Comparison of ENCODE assay signal across 31 mouse cellular contexts in genomic region chr9:68727166-68727855, GRCm38 (mm10).
DNase-seq lines count a peak whose midpoint lies in the region; ATAC-seq and TF ChIP-seq lines count a peak whose summit lies in the region.
"Had no signal": no experiment of that assay in that cellular context is flagged by ENCODE, and none has a peak within 500 bp of the region (broad histone marks: within the 10 kb centered on the region; RNA-seq: fewer than 3 reads in every experiment).

No protein-coding gene starts in this region.

- no peaks in the 10 kb centered on the region for H3K27me3 ChIP-seq in embryonic facial prominence, embryonic 14.5 days (replicated peaks; ENCODE audit: control insufficient read depth, insufficient read depth, low read length)
- no peaks in the 10 kb centered on the region for H3K27me3 ChIP-seq in embryonic facial prominence, embryonic 10.5 days (replicated peaks; ENCODE audit: low read depth, poor library complexity, severe bottlenecking)
- H3K27me3 ChIP-seq in heart, embryonic 12.5 days (replicated peaks) = no peaks in the 10 kb centered on the region
- H3K27me3 ChIP-seq: CH12.LX; embryonic facial prominence, embryonic 15.5 days; forebrain, embryonic 12.5 days; heart, embryonic 15.5 days; intestine, embryonic 15.5 days; limb, embryonic 15.5 days; liver, embryonic 13.5 days; midbrain, embryonic 13.5 days had no signal

- H3K27ac ChIP-seq in embryonic facial prominence, embryonic 14.5 days (replicated peaks; ENCODE audit: low read depth, low read length) = no peak overlapping the region
- no peak overlapping the region for H3K27ac ChIP-seq in embryonic facial prominence, embryonic 10.5 days (replicated peaks)
- H3K27ac ChIP-seq in heart, embryonic 12.5 days (ENCODE audit: poor library complexity, severe bottlenecking) = no peak overlapping the region
- 0 out of 2 replicates have a peak overlapping the region, but pooled peaks have one; percentile 16 for H3K27ac ChIP-seq in olfactory bulb, adult 2 months (ENCODE audit: insufficient read depth, low read depth, low read length)
- H3K27ac ChIP-seq: embryonic facial prominence, embryonic 15.5 days; forebrain, embryonic 12.5 days; heart, embryonic 15.5 days; hindbrain, postnatal 0 days; intestine, embryonic 15.5 days; limb, embryonic 10.5 days; limb, embryonic 15.5 days; liver, embryonic 13.5 days; macrophage; midbrain, embryonic 13.5 days had no signal

- H3K4me2 ChIP-seq in embryonic facial prominence, embryonic 14.5 days (ENCODE audit: low read depth, low read length) = no peak overlapping the region
- H3K4me2 ChIP-seq in heart, embryonic 12.5 days = no peak overlapping the region
- H3K4me2 ChIP-seq: embryonic facial prominence, embryonic 15.5 days; forebrain, embryonic 12.5 days; heart, embryonic 15.5 days; intestine, embryonic 15.5 days; limb, embryonic 15.5 days; liver, embryonic 13.5 days; midbrain, embryonic 13.5 days had no signal

- WGBS in embryonic facial prominence, embryonic 14.5 days = 80% methylated on average over 11 of the region's 11 CpGs
- 82% methylated on average over 11 of the region's 11 CpGs for whole genome bisulfite sequencing in embryonic facial prominence, embryonic 10.5 days
- WGBS in heart, embryonic 12.5 days = 81% methylated on average over 11 of the region's 11 CpGs
- WGBS in olfactory bulb, adult 2 months = 79% methylated on average over 11 of the region's 11 CpGs

- H3K9me3 ChIP-seq in embryonic facial prominence, embryonic 14.5 days (ENCODE audit: control insufficient read depth, low read length) = peaks cover 6% of the 10 kb centered on the region; the same call in 1 of the 2 replicates
- H3K9me3 ChIP-seq in embryonic facial prominence, embryonic 10.5 days = peaks cover 6% of the 10 kb centered on the region
- peaks cover 2% of the 10 kb centered on the region for H3K9me3 ChIP-seq in heart, embryonic 12.5 days (replicated peaks)
- H3K9me3 ChIP-seq: heart, embryonic 15.5 days; intestine, embryonic 15.5 days; limb, embryonic 10.5 days; liver, embryonic 13.5 days had no signal

- no peak for TF ChIP-seq POLR2A in olfactory bulb, adult 2 months (IDR thresholded peaks at IDR 0.05; ENCODE audit: insufficient read depth, low read depth, low read length)

- no peak for TF ChIP-seq CTCF in olfactory bulb, adult 2 months (IDR thresholded peaks at IDR 0.05; ENCODE audit: insufficient read depth, low read depth, low read length)

- H3K4me1 ChIP-seq in embryonic facial prominence, embryonic 14.5 days (ENCODE audit: control insufficient read depth, insufficient read depth, low read length) = no peaks in the 10 kb centered on the region
- no peaks in the 10 kb centered on the region for H3K4me1 ChIP-seq in embryonic facial prominence, embryonic 10.5 days
- peaks cover 9% of the 10 kb centered on the region for H3K4me1 ChIP-seq in heart, embryonic 12.5 days (replicated peaks)
- H3K4me1 ChIP-seq in olfactory bulb, adult 2 months (ENCODE audit: control insufficient read depth, insufficient read depth, low read length) = peaks cover 2% of the 10 kb centered on the region; the same call in 1 of the 2 replicates
- H3K4me1 ChIP-seq: embryonic facial prominence, embryonic 15.5 days; forebrain, embryonic 12.5 days; intestine, embryonic 15.5 days; limb, embryonic 10.5 days; limb, embryonic 15.5 days; liver, embryonic 13.5 days; midbrain, embryonic 13.5 days had no signal

- no peak overlapping the region for H3K9ac ChIP-seq in embryonic facial prominence, embryonic 14.5 days (ENCODE audit: low read depth, low read length)
- H3K9ac ChIP-seq in heart, embryonic 12.5 days = no peak overlapping the region
- H3K9ac ChIP-seq: embryonic facial prominence, embryonic 15.5 days; forebrain, embryonic 12.5 days; forebrain, postnatal 0 days; heart, embryonic 15.5 days; intestine, embryonic 15.5 days; limb, embryonic 15.5 days; liver, embryonic 13.5 days; midbrain, embryonic 13.5 days had no signal

- DNase-seq in embryonic facial prominence, embryonic 14.5 days (ENCODE audit: low spot score) = peak; percentile 12
- DNase-seq in embryonic facial prominence, embryonic 10.5 days (ENCODE audit: low spot score) = no peak
- DNase-seq in heart, adult 8-10 months (ENCODE audit: low spot score) = peak; percentile 46
- peak; percentile 49 for DNase-seq in gastrocnemius, postnatal 25 days
- no peak for DNase-seq in urinary bladder, adult 18-20 months (ENCODE audit: low spot score in 2 of 2)
- DNase-seq in layer of hippocampus, postnatal 36 days = no peak
- DNase-seq: adrenal gland, adult 2 months; adrenal gland, postnatal 36 days; cerebellum, adult 18-20 months; cerebellum, postnatal 10 days; forebrain, postnatal 0 days; kidney, adult 9 months; liver, embryonic 13.5 days; lung, adult 18-20 months; lung, postnatal 10 days; right cerebral cortex, postnatal 25 days; spleen, adult 18-20 months; thymus, postnatal 14 days had no signal

- no peak overlapping the region for H3K4me3 ChIP-seq in embryonic facial prominence, embryonic 14.5 days (ENCODE audit: low read depth, low read length)
- H3K4me3 ChIP-seq in embryonic facial prominence, embryonic 10.5 days = no peak overlapping the region
- H3K4me3 ChIP-seq in heart, embryonic 12.5 days = no peak overlapping the region
- H3K4me3 ChIP-seq in olfactory bulb, adult 2 months (ENCODE audit: insufficient read depth, low read depth, low read length) = no peak overlapping the region
- H3K4me3 ChIP-seq: embryonic facial prominence, embryonic 15.5 days; forebrain, embryonic 12.5 days; heart, embryonic 15.5 days; intestine, embryonic 15.5 days; limb, embryonic 10.5 days; limb, embryonic 15.5 days; liver, embryonic 13.5 days; midbrain, embryonic 13.5 days had no signal

- ATAC-seq in embryonic facial prominence, embryonic 14.5 days (ENCODE audit: low read depth) = no peak
- ATAC-seq in heart, embryonic 12.5 days (ENCODE audit: insufficient number of reproducible peaks, low FRiP score) = no peak
- ATAC-seq: activated CD4-positive, CD25-positive, alpha-beta regulatory T cell, adult 4 months; forebrain, postnatal 0 days; hindbrain, postnatal 0 days; intestine, embryonic 15.5 days; midbrain, embryonic 13.5 days had no signal

- no peaks in the 10 kb centered on the region for H3K36me3 ChIP-seq in embryonic facial prominence, embryonic 14.5 days (ENCODE audit: control insufficient read depth, insufficient read depth, low read length)
- H3K36me3 ChIP-seq in embryonic facial prominence, embryonic 10.5 days (replicated peaks) = peaks cover 3% of the 10 kb centered on the region; the same call in 1 of the 2 replicates
- H3K36me3 ChIP-seq in heart, embryonic 12.5 days = 0 out of 2 replicates have a peak, but pooled peaks cover 3% of the 10 kb centered on the region
- H3K36me3 ChIP-seq: embryonic facial prominence, embryonic 15.5 days; forebrain, embryonic 12.5 days; heart, embryonic 15.5 days; intestine, embryonic 15.5 days; limb, embryonic 10.5 days; limb, embryonic 15.5 days; liver, embryonic 13.5 days had no signal

Comparison
In these comparisons a context has a peak if more than half of its experiments do, and no peak if none do; other contexts are left out.
1. DNase-seq: peak in embryonic facial prominence, embryonic 14.5 days (single experiment), heart, adult 8-10 months (single experiment) and gastrocnemius, postnatal 25 days (single experiment); none in embryonic facial prominence, embryonic 10.5 days (single experiment), urinary bladder, adult 18-20 months (0 of 2) and layer of hippocampus, postnatal 36 days (0 of 2).